Mouse (Mus musculus) heart, postnatal 0 days (tissue): ENCODE measurements around the gene Fbln5. TPM values are rescaled to one million over a fixed set of nuclear protein-coding genes. Genes with fewer than 3 reads are reported as not detected.
A peak's percentile ranks its signal among the peaks of the same experiment; 100 is the strongest.

Source experiments
- ATAC-seq: fragments of 200-750 bp; cut with Nextera tagmentation; 2 replicates; pipeline ENCODE4 v1.8.0; 2017; ENCODE audit warnings: low read depth, moderate number of reproducible peaks, moderate library complexity; ENCODE audit not compliant: insufficient read depth
- DNase-seq: peaks from one replicate; pipeline ENCODE4 v3.0.0-alpha.2; 2016; ENCODE audit warnings: low spot score
- H3K27ac ChIP-seq: fragments of 300-500 bp; sonication (generic); 2 replicates; pipeline ENCODE4 v1.5.1; 2014; ENCODE audit warnings: low read depth, mild to moderate bottlenecking
- H3K27me3 ChIP-seq: fragments of 300-500 bp; sonication (generic); 2 replicates; pipeline ENCODE4 v1.6.1; 2014; ENCODE audit warnings: low read length, mixed read lengths; ENCODE audit not compliant: control insufficient read depth, insufficient read depth
- H3K36me3 ChIP-seq: fragments of 300-500 bp; sonication (generic); replicated peaks from 2 replicates; pipeline ENCODE4 v1.6.1; 2014; ENCODE audit warnings: low read length, mixed read lengths; ENCODE audit not compliant: control insufficient read depth, insufficient read depth
- H3K4me1 ChIP-seq: fragments of 300-500 bp; sonication (generic); 2 replicates; pipeline ENCODE4 v1.6.1; 2014; ENCODE audit warnings: antibody characterized with exemption; ENCODE audit not compliant: control insufficient read depth, insufficient read depth
- H3K4me2 ChIP-seq: fragments of 300-500 bp; sonication (generic); 2 replicates; pipeline ENCODE4 v1.6.1; 2014; ENCODE audit warnings: low read depth, mild to moderate bottlenecking, low read length, moderate library complexity
- H3K4me3 ChIP-seq: fragments of 300-500 bp; sonication (generic); 2 replicates; pipeline ENCODE4 v1.5.1; 2014; ENCODE audit warnings: low read depth, low read length
- H3K9ac ChIP-seq: fragments of 300-500 bp; sonication (generic); replicated peaks from 2 replicates; pipeline ENCODE4 v1.6.1; 2014; ENCODE audit warnings: low read depth, low read length, mixed read lengths
- H3K9me3 ChIP-seq: fragments of 300-500 bp; sonication (generic); replicated peaks from 2 replicates; pipeline ENCODE4 v1.6.1; 2016; ENCODE audit warnings: low read length; ENCODE audit not compliant: control insufficient read depth
- CTCF ChIP-seq: IDR thresholded peaks from 2 replicates; pipeline ENCODE4 v1.5.1; 2016; ENCODE audit warnings: antibody characterized with exemption, control low read depth, low read depth
- EP300 ChIP-seq: IDR thresholded peaks from 2 replicates; pipeline ENCODE4 v1.6.1; 2016; ENCODE audit warnings: antibody characterized with exemption, low read depth
- WGBS: fragments of 180-500 bp; shearing (Covaris S2); extraction: QIAGEN DNeasy Blood & Tissue Kit; methylation state at CpG from one replicate; pipeline ENCODE4 v1.1.7; 2014; 5-methylcytosine and 5-hydroxymethylcytosine counted together
- polyA plus RNA-seq: library from polyadenylated mRNA; unstranded; fragments of >200 nt; fragmentation: Nextera tagmentation; extraction: Ambion mirVana; gene quantifications from 2 replicates; pipeline ENCODE4 v1.2.1, GENCODE M21; 2015
- total RNA-seq: library from RNA; depleted of rRNA; stranded (reverse); fragments of >200 nt; gene quantifications from 2 replicates; pipeline ENCODE4 v1.2.3, GENCODE M21; 2014; ENCODE audit warnings: low replicate concordance

Gene Fbln5
- total and polyA plus RNA-seq, 2 experiments from 2014 or later, result 38.4 to 56.0 TPM

DNA sequence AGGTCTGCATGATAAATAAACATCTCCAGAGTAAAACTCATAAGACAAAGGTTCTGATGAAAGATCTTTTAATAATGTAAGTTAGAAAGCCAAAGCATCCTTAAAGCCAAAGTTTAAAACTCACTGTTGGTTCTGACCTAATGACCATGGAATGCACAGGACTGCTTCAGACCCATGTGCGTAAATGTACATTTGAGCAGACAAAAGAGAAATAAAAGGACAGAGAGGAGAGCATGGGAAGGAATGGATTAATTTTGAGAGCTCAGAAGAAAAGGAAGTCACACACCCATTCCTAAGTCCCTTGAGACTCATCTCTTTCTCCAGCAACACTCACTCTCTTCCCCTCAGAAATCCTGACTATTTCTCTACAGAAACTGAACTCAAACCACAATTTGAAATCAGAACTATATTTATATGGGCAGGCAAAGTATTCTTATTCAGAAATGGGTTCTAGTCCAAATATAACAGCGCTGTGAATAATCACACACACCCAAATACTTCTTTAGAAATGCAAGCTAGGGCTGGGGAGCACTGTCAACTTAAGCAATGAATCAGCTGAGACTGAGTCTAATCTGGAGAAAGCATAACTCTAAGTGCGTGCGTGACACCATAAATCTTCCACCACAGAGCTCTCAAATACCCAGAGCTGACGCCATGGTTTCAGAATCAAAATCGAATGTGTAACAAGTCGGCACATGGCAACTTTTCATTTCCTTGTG lies 33.1 kb upstream of the Fbln5 start:
- H3K9me3 ChIP-seq, result no peaks in the 10 kb centered on the region
- no peak overlapping the region for H3K4me3 ChIP-seq
- peaks cover 14% of the 10 kb centered on the region; the same call in 1 of the 2 replicates for H3K4me1 ChIP-seq
- H3K36me3 ChIP-seq, result 0 out of 2 replicates have a peak, but pooled peaks cover 5% of the 10 kb centered on the region
- TF ChIP-seq EP300 (no peak), CTCF (no peak)
- H3K9ac ChIP-seq, result no peak overlapping the region
- no peaks in the 10 kb centered on the region for H3K27me3 ChIP-seq
- WGBS, result 41% methylated on average over 7 of the region's 7 CpGs
- 0 out of 2 replicates have a peak overlapping the region, but pooled peaks have one; percentile 25 for H3K27ac ChIP-seq
- no peak overlapping the region; the same call in 1 of the 2 replicates for H3K4me2 ChIP-seq
- ATAC-seq (0 out of 2 replicates have a peak, but pooled peaks have one; percentile 36), DNase-seq (no peak)

DNA sequence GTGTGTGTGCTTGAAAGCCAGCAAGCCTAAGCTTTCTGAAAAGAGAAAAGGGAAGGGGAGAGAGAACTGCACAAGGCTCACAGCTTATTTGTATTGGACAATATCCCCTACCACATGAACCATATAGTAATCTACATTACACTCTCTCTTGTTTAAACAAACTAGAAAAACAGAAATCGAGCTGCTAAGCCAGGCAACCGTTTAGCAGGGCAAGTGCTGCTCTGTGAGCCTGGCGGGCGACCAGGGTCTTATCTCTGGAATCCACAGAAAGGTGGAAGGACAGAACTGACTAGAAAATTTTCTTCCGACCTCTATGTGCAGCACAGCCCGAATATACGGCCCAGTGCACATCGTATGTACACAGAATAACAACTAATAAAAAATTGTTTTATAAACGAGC lies 32.5 kb upstream of the Fbln5 start:
- TF ChIP-seq CTCF (no peak), EP300 (no peak)
- no peak for ATAC-seq
- H3K27ac ChIP-seq, result 0 out of 2 replicates have a peak overlapping the region, but pooled peaks have one; percentile 1
- 25% methylated on average over 9 of the region's 9 CpGs for WGBS
- H3K36me3 ChIP-seq, result peaks cover 11% of the 10 kb centered on the region
- no peak for DNase-seq
- H3K4me1 ChIP-seq, result peaks cover 14% of the 10 kb centered on the region; the same call in 1 of the 2 replicates
- H3K27me3 ChIP-seq, result no peaks in the 10 kb centered on the region
- H3K4me2 ChIP-seq, result no peak overlapping the region
- no peak overlapping the region for H3K9ac ChIP-seq
- no peaks in the 10 kb centered on the region for H3K9me3 ChIP-seq
- no peak overlapping the region for H3K4me3 ChIP-seq

DNA sequence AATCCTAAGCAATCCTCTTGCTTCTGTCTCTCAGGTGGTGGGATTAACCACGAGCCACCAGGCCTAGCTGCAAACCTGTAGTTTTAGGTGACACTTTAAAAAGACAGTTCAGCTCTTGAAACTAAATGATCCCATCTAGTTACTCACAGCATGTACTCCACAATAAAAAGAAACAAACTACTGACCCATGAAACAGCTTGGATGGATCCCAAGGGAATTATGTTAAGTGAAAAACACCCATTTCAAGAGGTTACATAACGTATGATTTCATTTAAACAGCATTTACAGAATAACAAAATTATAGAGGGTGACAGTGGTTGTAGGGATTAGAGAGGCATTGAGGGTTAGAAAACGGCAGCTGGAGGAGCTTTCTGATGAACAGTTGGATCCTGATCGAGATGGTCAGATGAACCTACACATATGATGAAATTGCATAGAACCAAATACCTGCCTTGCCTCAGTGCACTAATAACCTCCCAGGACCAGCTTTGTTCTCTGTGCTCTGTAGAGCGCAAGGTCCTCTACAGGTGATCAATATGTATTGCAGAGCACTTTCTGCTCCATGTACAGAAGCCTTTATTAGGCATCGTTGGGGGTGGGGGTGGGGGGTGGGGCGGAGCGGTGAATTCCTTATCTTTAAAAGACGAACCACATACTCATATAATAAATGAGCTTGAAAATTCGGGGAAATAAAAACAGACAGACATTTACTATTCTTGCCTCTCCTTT lies 17.9 kb upstream of the Fbln5 start:
- no peaks in the 10 kb centered on the region for H3K27me3 ChIP-seq
- no peak overlapping the region for H3K9ac ChIP-seq
- peaks cover 46% of the 10 kb centered on the region for H3K36me3 ChIP-seq
- TF ChIP-seq EP300 (no peak), CTCF (no peak)
- 87% methylated on average over 10 of the region's 10 CpGs for WGBS
- H3K27ac ChIP-seq, result no peak overlapping the region
- no peak overlapping the region for H3K4me3 ChIP-seq
- no peak overlapping the region for H3K4me2 ChIP-seq
- ATAC-seq (no peak), DNase-seq (no peak)
- H3K4me1 ChIP-seq, result no peaks in the 10 kb centered on the region
- H3K9me3 ChIP-seq, result no peaks in the 10 kb centered on the region

GRCm38 (mm10) chr12:101834715-101835114 lies 15.9 kb upstream of the Fbln5 start:
- no peaks in the 10 kb centered on the region for H3K27me3 ChIP-seq
- DNase-seq (no peak), ATAC-seq (no peak)
- no peak overlapping the region for H3K4me3 ChIP-seq
- peaks cover 46% of the 10 kb centered on the region for H3K36me3 ChIP-seq
- H3K4me1 ChIP-seq, result no peaks in the 10 kb centered on the region
- no peak overlapping the region for H3K27ac ChIP-seq
- no peaks in the 10 kb centered on the region for H3K9me3 ChIP-seq
- 87% methylated on average over 4 of the region's 4 CpGs for WGBS
- no peak overlapping the region for H3K4me2 ChIP-seq
- no peak for TF ChIP-seq EP300
- TF ChIP-seq CTCF, result no peak
- H3K9ac ChIP-seq, result no peak overlapping the region

GRCm38 (mm10) chr12:101833776-101834175 lies 14.9 kb upstream of the Fbln5 start:
- Histone ChIP-seq H3K4me2 (no peak overlapping the region), H3K9ac (no peak overlapping the region), H3K4me1 (no peaks in the 10 kb centered on the region), H3K36me3 (peaks cover 41% of the 10 kb centered on the region), H3K4me3 (no peak overlapping the region), H3K27me3 (no peaks in the 10 kb centered on the region), H3K9me3 (no peaks in the 10 kb centered on the region), H3K27ac (no peak overlapping the region)
- ATAC-seq (no peak), DNase-seq (no peak)
- TF ChIP-seq CTCF, result no peak
- TF ChIP-seq EP300, result no peak
- WGBS, result 89% methylated on average over 8 of the region's 8 CpGs
